Mouse (Mus musculus) stomach, postnatal 0 days (tissue): Measurements from ENCODE around the gene Ccdc92. TPM values are rescaled to one million over a fixed set of nuclear protein-coding genes. Genes with fewer than 3 reads are reported as not detected.

ENCODE experiments used
- ATAC-seq: fragments of 200-750 bp; cut with Nextera tagmentation; 2 replicates; pipeline ENCODE4 v1.8.0; 2017; ENCODE audit not compliant: low FRiP score, low TSS enrichment
- DNase-seq: peaks from one replicate; pipeline ENCODE4 v3.0.0-alpha.2; 2016; ENCODE audit warnings: low spot score
- H3K27ac ChIP-seq: fragments of 300-500 bp; sonication (generic); replicated peaks from 2 replicates; pipeline ENCODE4 v1.5.1; 2014; ENCODE audit warnings: mild to moderate bottlenecking, control low read depth
- H3K27me3 ChIP-seq: fragments of 300-500 bp; sonication (generic); 2 replicates; pipeline ENCODE4 v1.6.1; 2014; ENCODE audit warnings: low read length; ENCODE audit not compliant: control insufficient read depth, insufficient read depth
- H3K36me3 ChIP-seq: fragments of 300-500 bp; sonication (generic); 2 replicates; pipeline ENCODE4 v1.6.1; 2014; ENCODE audit warnings: low read length, mixed read lengths; ENCODE audit not compliant: control insufficient read depth, insufficient read depth
- H3K4me1 ChIP-seq: fragments of 300-500 bp; sonication (generic); replicated peaks from 2 replicates; pipeline ENCODE4 v1.6.1; 2014; ENCODE audit warnings: antibody characterized with exemption; ENCODE audit not compliant: control insufficient read depth, insufficient read depth
- H3K4me2 ChIP-seq: fragments of 300-500 bp; sonication (generic); replicated peaks from 2 replicates; pipeline ENCODE4 v1.6.1; 2014; ENCODE audit warnings: low read depth, mild to moderate bottlenecking, control low read depth, moderate library complexity
- H3K4me3 ChIP-seq: fragments of 300-500 bp; sonication (generic); 2 replicates; pipeline ENCODE4 v1.5.1; 2014; ENCODE audit warnings: low read depth, low read length, control low read depth
- H3K9ac ChIP-seq: fragments of 300-500 bp; sonication (generic); 2 replicates; pipeline ENCODE4 v1.6.1; 2014; ENCODE audit warnings: mild to moderate bottlenecking, low read length, control low read depth, mixed read lengths
- H3K9me3 ChIP-seq: fragments of 300-500 bp; sonication (generic); 2 replicates; pipeline ENCODE4 v1.6.1; 2016; ENCODE audit warnings: low read length; ENCODE audit not compliant: control insufficient read depth
- CTCF ChIP-seq: IDR thresholded peaks from 2 replicates; pipeline ENCODE4 v1.5.1; 2016; ENCODE audit warnings: antibody characterized with exemption, low read depth, mild to moderate bottlenecking, moderate library complexity
- EP300 ChIP-seq: optimal IDR thresholded peaks from 2 replicates; pipeline ENCODE3; 2016; ENCODE audit warnings: antibody characterized with exemption
- WGBS: fragments of 180-500 bp; shearing (Covaris S2); extraction: QIAGEN DNeasy Blood & Tissue Kit; methylation state at CpG from one replicate; pipeline ENCODE4 v1.1.7; 2014; 5-methylcytosine and 5-hydroxymethylcytosine counted together
- polyA plus RNA-seq: library from polyadenylated mRNA; unstranded; fragments of >200 nt; fragmentation: Nextera tagmentation; extraction: Ambion mirVana; gene quantifications from 2 replicates; pipeline ENCODE4 v1.2.1, GENCODE M21; 2015

Gene Ccdc92
- polyA plus RNA-seq, 1 experiment from 2014 or later, result 4.1 TPM

DNA sequence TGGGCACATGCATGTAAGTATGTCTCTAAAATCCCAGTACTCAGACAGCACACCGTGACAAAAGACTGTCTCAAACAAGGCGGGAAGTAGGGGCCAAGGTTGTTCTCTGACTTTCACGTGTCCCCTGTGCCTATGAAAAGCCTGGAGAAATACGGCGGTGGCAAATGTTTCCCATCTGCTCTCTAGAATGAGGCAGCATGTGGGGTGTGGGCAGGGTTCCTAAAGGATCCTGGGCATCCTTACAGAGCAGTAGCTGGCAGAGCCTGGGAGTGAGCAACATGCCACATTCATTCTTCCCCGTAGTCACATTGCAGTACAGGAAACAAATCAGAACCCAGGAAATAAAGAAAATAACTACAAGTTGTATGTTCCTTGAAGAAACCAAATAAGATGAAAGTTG is 21.7 kb upstream of the Ccdc92 start:
- no peak for ATAC-seq
- H3K27ac ChIP-seq, result no peak overlapping the region
- no peak overlapping the region for H3K4me2 ChIP-seq
- no peaks in the 10 kb centered on the region for H3K27me3 ChIP-seq
- H3K4me3 ChIP-seq, result no peak overlapping the region
- no peak for DNase-seq
- no peaks in the 10 kb centered on the region for H3K4me1 ChIP-seq
- no peak overlapping the region for H3K9ac ChIP-seq
- 89% methylated on average over 6 of the region's 6 CpGs for WGBS
- H3K36me3 ChIP-seq, result peaks cover 15% of the 10 kb centered on the region
- TF ChIP-seq EP300 (no peak), CTCF (no peak)
- H3K9me3 ChIP-seq, result no peaks in the 10 kb centered on the region

DNA sequence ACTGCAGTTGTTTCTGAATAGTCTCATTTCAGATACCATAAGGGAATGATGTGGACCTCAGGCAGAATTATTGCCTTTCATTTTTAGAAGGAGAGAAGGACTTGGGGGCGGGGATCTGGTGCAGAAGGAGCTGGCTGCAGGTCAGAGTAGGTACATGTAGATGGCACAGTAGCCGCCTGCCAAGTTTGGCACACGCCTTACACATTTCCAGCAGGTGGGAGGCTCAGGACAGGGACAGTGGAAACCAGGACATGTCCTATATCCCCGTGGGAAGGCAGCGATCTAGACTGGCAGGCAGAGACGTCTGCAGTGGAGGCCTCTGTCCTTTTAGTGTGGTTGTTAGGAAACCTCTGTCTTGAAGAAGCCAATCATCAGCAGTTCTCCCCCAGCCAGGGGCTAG is 17.6 kb upstream of the Ccdc92 start:
- 86% methylated on average over 6 of the region's 6 CpGs for WGBS
- Histone ChIP-seq H3K27ac (no peak overlapping the region), H3K36me3 (peaks cover 3% of the 10 kb centered on the region), H3K4me1 (no peaks in the 10 kb centered on the region), H3K9ac (no peak overlapping the region), H3K9me3 (no peaks in the 10 kb centered on the region), H3K4me3 (no peak overlapping the region), H3K27me3 (no peaks in the 10 kb centered on the region), H3K4me2 (no peak overlapping the region)
- no peak for TF ChIP-seq CTCF
- TF ChIP-seq EP300, result no peak
- no peak for ATAC-seq
- DNase-seq, result no peak

- Histone ChIP-seq H3K4me2 (no peak overlapping the region), H3K4me3 (no peak overlapping the region), H3K27me3 (no peaks in the 10 kb centered on the region), H3K9ac (no peak overlapping the region), H3K9me3 (no peaks in the 10 kb centered on the region), H3K36me3 (peaks cover 3% of the 10 kb centered on the region), H3K4me1 (no peaks in the 10 kb centered on the region), H3K27ac (no peak overlapping the region)
- no peak for DNase-seq
- WGBS, result 93% methylated on average over 4 of the region's 4 CpGs
- TF ChIP-seq EP300, result no peak
- no peak for TF ChIP-seq CTCF
- no peak for ATAC-seq
Measured at GRCm38 (mm10) chr5:124879251-124879650, 17.0 kb upstream of the Ccdc92 start.

DNA sequence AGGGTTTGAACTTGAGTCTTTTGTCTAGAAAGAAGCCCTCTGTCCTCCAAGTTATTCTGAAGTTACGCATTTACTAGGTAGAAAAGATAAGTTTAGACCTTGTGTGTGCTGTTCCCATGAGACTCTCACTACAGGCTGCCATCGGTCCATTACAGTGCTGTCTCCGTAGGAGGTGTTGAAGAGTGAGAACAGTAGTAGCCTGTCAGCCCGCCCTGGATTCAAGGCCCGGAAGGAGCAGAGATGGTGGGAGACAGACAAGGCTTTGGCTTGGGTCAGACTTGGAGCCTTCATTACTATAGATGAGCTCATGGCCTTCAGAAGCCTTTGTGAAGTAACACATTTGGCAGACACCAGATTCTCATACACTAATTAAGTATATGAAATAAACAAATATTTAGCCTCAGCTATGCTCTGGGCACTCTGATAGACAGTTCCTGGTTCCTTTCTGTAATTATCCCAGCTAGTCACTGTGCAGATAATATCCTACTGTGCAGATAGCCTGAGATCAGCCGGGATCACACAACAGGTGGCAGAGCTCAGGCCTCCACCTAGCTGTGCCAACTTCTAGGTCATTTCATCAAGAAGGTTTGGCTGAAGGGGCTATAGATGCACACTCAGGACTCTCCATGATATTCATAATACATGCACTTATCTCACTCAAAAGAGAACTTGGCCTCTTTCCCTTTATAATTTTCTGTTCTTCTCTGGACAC is 11.8 kb upstream of the Ccdc92 start:
- H3K27me3 ChIP-seq, result no peaks in the 10 kb centered on the region
- H3K4me1 ChIP-seq, result peaks cover 10% of the 10 kb centered on the region
- no peak overlapping the region for H3K4me2 ChIP-seq
- DNase-seq, result no peak
- no peak overlapping the region for H3K9ac ChIP-seq
- H3K27ac ChIP-seq, result no peak overlapping the region
- WGBS, result 77% methylated on average over 6 of the region's 6 CpGs
- no peak for ATAC-seq
- H3K9me3 ChIP-seq, result no peaks in the 10 kb centered on the region
- no peak for TF ChIP-seq CTCF
- no peak for TF ChIP-seq EP300
- H3K4me3 ChIP-seq, result no peak overlapping the region
- no peaks in the 10 kb centered on the region; the same call in 1 of the 2 replicates for H3K36me3 ChIP-seq

- Histone ChIP-seq H3K36me3 (no peaks in the 10 kb centered on the region), H3K9ac (peak overlapping the region; percentile 13; the same call in 1 of the 2 replicates), H3K4me1 (peaks cover 10% of the 10 kb centered on the region), H3K9me3 (no peaks in the 10 kb centered on the region), H3K4me2 (no peak overlapping the region), H3K27ac (no peak overlapping the region), H3K4me3 (no peak overlapping the region), H3K27me3 (no peaks in the 10 kb centered on the region)
- TF ChIP-seq CTCF, result no peak
- DNase-seq (no peak), ATAC-seq (no peak)
- WGBS, result 86% methylated on average over 3 of the region's 3 CpGs
Measured at GRCm38 (mm10) chr5:124873096-124873495, 10.9 kb upstream of the Ccdc92 start.

DNA sequence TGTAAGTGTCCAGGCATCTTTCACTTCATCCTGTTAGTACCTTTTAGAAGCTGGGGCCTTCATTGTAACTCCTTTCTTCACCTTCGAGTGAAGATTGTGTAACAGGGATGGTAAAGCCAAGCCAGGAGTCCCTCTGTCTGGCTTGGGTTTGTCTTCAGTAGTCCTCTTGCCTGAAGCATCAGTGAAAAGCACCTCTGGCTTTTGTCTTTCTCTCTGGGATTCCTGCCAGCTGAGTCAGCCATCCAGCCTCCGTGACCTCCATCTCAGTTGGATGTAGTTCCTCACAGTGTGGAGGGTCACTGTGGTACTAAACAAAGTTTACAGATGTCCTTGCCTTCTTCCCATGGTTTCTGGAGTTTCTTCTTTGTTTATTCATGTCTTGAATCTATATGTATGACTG is 9.8 kb upstream of the Ccdc92 start:
- H3K36me3 ChIP-seq, result 0 out of 2 replicates have a peak, but pooled peaks cover 2% of the 10 kb centered on the region
- H3K4me2 ChIP-seq, result no peak overlapping the region
- no peaks in the 10 kb centered on the region for H3K9me3 ChIP-seq
- peak overlapping the region; percentile 18; the same call in 1 of the 2 replicates for H3K27ac ChIP-seq
- no peak overlapping the region for H3K4me3 ChIP-seq
- DNase-seq (no peak), ATAC-seq (no peak)
- H3K4me1 ChIP-seq, result peaks cover 10% of the 10 kb centered on the region
- no peaks in the 10 kb centered on the region for H3K27me3 ChIP-seq
- H3K9ac ChIP-seq, result no peak overlapping the region
- WGBS, result 25% methylated on average over 2 of the region's 2 CpGs
- TF ChIP-seq EP300, result no peak
- no peak for TF ChIP-seq CTCF
